Mouse (Mus musculus) embryonic facial prominence, embryonic 13.5 days (tissue): ENCODE measurements at regions not wholly inside any gene's neighbourhood (a gene's known extent, or its start where the extent isn't known, plus 50 kb on each side); places are given as distances from the start of the nearest gene placed in this dataset.

Source experiments
- ATAC-seq: fragments of 200-750 bp; cut with Nextera tagmentation; 2 replicates; pipeline ENCODE4 v1.8.0; 2017; ENCODE audit warnings: low read depth; ENCODE audit not compliant: insufficient number of reproducible peaks, insufficient read depth, low FRiP score, low TSS enrichment
- H3K27ac ChIP-seq: fragments of 300-500 bp; sonication (generic); 2 replicates; pipeline ENCODE4 v1.5.1; 2015; ENCODE audit warnings: moderate library complexity, mild to moderate bottlenecking, inconsistent platforms
- H3K27me3 ChIP-seq: fragments of 300-500 bp; sonication (generic); 2 replicates; pipeline ENCODE4 v1.6.1; 2015; ENCODE audit warnings: mild to moderate bottlenecking, inconsistent platforms
- H3K36me3 ChIP-seq: fragments of 300-500 bp; sonication (generic); 2 replicates; pipeline ENCODE4 v1.6.1; 2015; ENCODE audit warnings: mild to moderate bottlenecking, inconsistent platforms
- H3K4me1 ChIP-seq: fragments of 300-500 bp; sonication (generic); 2 replicates; pipeline ENCODE4 v1.6.1; 2015; ENCODE audit warnings: inconsistent platforms
- H3K4me2 ChIP-seq: fragments of 300-500 bp; sonication (generic); 2 replicates; pipeline ENCODE4 v1.6.1; 2015; ENCODE audit warnings: moderate library complexity, mild to moderate bottlenecking, inconsistent platforms
- H3K4me3 ChIP-seq: fragments of 300-500 bp; sonication (generic); 2 replicates; pipeline ENCODE4 v1.5.1; 2015; ENCODE audit warnings: mild to moderate bottlenecking, inconsistent platforms
- H3K9ac ChIP-seq: fragments of 300-500 bp; sonication (generic); 2 replicates; pipeline ENCODE4 v1.6.1; 2015; ENCODE audit warnings: mild to moderate bottlenecking, inconsistent platforms
- H3K9me3 ChIP-seq: fragments of 300-500 bp; sonication (generic); 2 replicates; pipeline ENCODE4 v1.6.1; 2016; ENCODE audit warnings: inconsistent platforms
- WGBS: fragments of 180-500 bp; shearing (Covaris S2); methylation state at CpG from one replicate; pipeline ENCODE4 v1.1.7; 2015; ENCODE audit warnings: mixed read lengths; 5-methylcytosine and 5-hydroxymethylcytosine counted together

DNA sequence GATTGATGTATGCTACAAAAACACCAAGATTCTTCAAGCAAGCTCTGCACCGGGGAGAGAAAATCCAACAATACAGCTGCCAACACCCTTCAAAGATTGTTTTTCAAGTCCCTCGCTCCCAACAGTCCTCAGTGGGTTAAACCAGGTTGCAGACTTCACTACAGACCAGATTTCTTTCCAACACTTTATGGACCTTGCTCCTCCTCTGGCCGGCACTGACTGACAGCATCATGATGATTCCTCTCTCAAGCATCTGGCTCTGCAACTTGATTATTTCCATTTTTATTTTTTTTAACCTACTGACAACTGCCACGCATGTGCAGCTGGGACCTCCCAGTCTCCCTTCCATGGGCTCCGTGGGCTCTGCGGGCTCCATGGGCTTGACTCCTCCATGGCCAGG is 79.7 kb upstream of the Spdye4c start:
- H3K9me3 ChIP-seq, result no peaks in the 10 kb centered on the region
- no peaks in the 10 kb centered on the region for H3K27me3 ChIP-seq
- H3K9ac ChIP-seq, result no peak overlapping the region
- 57% methylated on average over 6 of the region's 6 CpGs for WGBS
- no peaks in the 10 kb centered on the region for H3K36me3 ChIP-seq
- no peak for ATAC-seq
- no peak overlapping the region for H3K4me3 ChIP-seq
- H3K4me2 ChIP-seq, result no peak overlapping the region
- peaks cover 5% of the 10 kb centered on the region; the same call in 1 of the 2 replicates for H3K4me1 ChIP-seq
- H3K27ac ChIP-seq, result no peak overlapping the region

- H3K27ac ChIP-seq, result no peak overlapping the region
- H3K27me3 ChIP-seq, result no peaks in the 10 kb centered on the region
- no peaks in the 10 kb centered on the region for H3K36me3 ChIP-seq
- no peak for ATAC-seq
- peaks cover 5% of the 10 kb centered on the region; the same call in 1 of the 2 replicates for H3K4me1 ChIP-seq
- no peak overlapping the region for H3K9ac ChIP-seq
- no peak overlapping the region for H3K4me2 ChIP-seq
- no peaks in the 10 kb centered on the region for H3K9me3 ChIP-seq
- H3K4me3 ChIP-seq, result no peak overlapping the region
- 70% methylated on average over 6 of the region's 6 CpGs for WGBS
Observed at GRCm38 (mm10) chr2:128512852-128513251, 78.2 kb upstream of the Spdye4c start.

DNA sequence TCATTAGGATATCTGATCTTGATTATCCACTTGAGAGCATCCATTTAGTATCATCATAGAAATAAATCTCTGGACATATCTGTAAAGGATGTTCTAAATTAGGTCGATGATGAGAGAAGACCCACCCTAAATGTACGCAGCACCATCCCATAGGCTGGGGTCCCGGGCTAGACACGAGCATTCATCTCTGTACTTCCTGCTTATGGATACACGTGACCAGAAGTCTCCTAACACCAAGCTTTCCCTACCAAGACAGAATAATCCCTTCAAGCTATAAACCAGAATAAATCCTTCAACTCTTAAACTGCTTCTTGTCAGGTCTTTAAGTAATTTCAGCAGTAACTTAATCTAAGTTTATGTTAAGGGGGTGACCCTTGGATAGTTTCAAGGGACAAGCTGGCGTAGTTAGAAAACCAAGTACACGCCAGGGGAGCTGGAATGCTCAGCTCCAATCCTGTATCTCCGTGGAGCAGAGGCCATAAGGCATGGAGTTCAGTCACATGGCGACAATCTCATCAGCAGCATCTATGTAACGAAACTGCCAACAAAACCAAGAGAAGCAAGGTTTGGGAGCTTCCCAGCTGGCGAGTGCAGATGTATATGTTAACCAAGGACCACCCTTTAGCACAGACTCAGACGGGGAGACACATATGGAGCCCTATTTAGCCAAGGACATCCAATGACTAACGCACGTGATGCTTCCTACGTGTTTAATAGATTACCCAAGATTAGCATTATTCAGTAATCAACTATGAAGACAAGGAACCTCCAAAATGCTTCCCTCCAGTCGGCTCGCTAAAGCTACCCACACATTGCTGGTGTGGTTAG is 76.3 kb upstream of the Spdye4c start:
- WGBS, result 83% methylated on average over 17 of the region's 17 CpGs
- Histone ChIP-seq H3K9ac (no peak overlapping the region), H3K4me3 (no peak overlapping the region), H3K27ac (no peak overlapping the region), H3K9me3 (no peaks in the 10 kb centered on the region), H3K27me3 (no peaks in the 10 kb centered on the region), H3K4me2 (no peak overlapping the region), H3K36me3 (no peaks in the 10 kb centered on the region), H3K4me1 (peaks cover 5% of the 10 kb centered on the region; the same call in 1 of the 2 replicates)
- no peak for ATAC-seq

- H3K4me2 ChIP-seq, result no peak overlapping the region
- H3K36me3 ChIP-seq, result no peaks in the 10 kb centered on the region
- H3K27ac ChIP-seq, result no peak overlapping the region
- no peaks in the 10 kb centered on the region for H3K9me3 ChIP-seq
- H3K4me1 ChIP-seq, result peaks cover 5% of the 10 kb centered on the region; the same call in 1 of the 2 replicates
- no peak overlapping the region for H3K4me3 ChIP-seq
- H3K9ac ChIP-seq, result no peak overlapping the region
- ATAC-seq, result no peak
- no peaks in the 10 kb centered on the region for H3K27me3 ChIP-seq
- WGBS, result 74% methylated on average over 5 of the region's 5 CpGs
Observed at GRCm38 (mm10) chr2:128515701-128516100, 75.3 kb upstream of the Spdye4c start.

- H3K4me2 ChIP-seq, result no peak overlapping the region
- H3K27me3 ChIP-seq, result no peaks in the 10 kb centered on the region
- ATAC-seq, result no peak
- 82% methylated on average over 9 of the region's 9 CpGs for WGBS
- no peaks in the 10 kb centered on the region for H3K9me3 ChIP-seq
- no peak overlapping the region for H3K27ac ChIP-seq
- no peak overlapping the region for H3K4me3 ChIP-seq
- no peaks in the 10 kb centered on the region for H3K4me1 ChIP-seq
- H3K36me3 ChIP-seq, result no peaks in the 10 kb centered on the region
- no peak overlapping the region for H3K9ac ChIP-seq
Observed at GRCm38 (mm10) chr2:128516694-128517093, 74.3 kb upstream of the Spdye4c start.

- no peak overlapping the region for H3K9ac ChIP-seq
- no peak overlapping the region for H3K4me2 ChIP-seq
- no peaks in the 10 kb centered on the region for H3K9me3 ChIP-seq
- WGBS, result 89% methylated on average over 3 of the region's 3 CpGs
- no peak overlapping the region for H3K4me3 ChIP-seq
- no peak for ATAC-seq
- peaks cover 2% of the 10 kb centered on the region; the same call in 1 of the 2 replicates for H3K4me1 ChIP-seq
- no peaks in the 10 kb centered on the region for H3K27me3 ChIP-seq
- H3K36me3 ChIP-seq, result no peaks in the 10 kb centered on the region
- no peak overlapping the region for H3K27ac ChIP-seq
Observed at GRCm38 (mm10) chr2:128518142-128518541, 72.9 kb upstream of the Spdye4c start.

GRCm38 (mm10) chr2:128521701-128522443 is 69.1 kb upstream of the Spdye4c start:
- Histone ChIP-seq H3K36me3 (no peaks in the 10 kb centered on the region), H3K9ac (no peak overlapping the region), H3K4me1 (peaks cover 12% of the 10 kb centered on the region), H3K27ac (no peak overlapping the region), H3K4me2 (no peak overlapping the region), H3K9me3 (no peaks in the 10 kb centered on the region), H3K27me3 (no peaks in the 10 kb centered on the region), H3K4me3 (no peak overlapping the region)
- 54% methylated on average over 4 of the region's 4 CpGs for WGBS
- no peak for ATAC-seq

GRCm38 (mm10) chr2:128523425-128524108 is 67.4 kb upstream of the Spdye4c start:
- Histone ChIP-seq H3K9me3 (no peaks in the 10 kb centered on the region), H3K9ac (no peak overlapping the region), H3K27me3 (no peaks in the 10 kb centered on the region), H3K27ac (peak overlapping the region; percentile 76), H3K4me3 (no peak overlapping the region), H3K36me3 (no peaks in the 10 kb centered on the region), H3K4me2 (no peak overlapping the region), H3K4me1 (peaks cover 12% of the 10 kb centered on the region)
- WGBS, result 49% methylated on average over 4 of the region's 4 CpGs
- ATAC-seq, result no peak

DNA sequence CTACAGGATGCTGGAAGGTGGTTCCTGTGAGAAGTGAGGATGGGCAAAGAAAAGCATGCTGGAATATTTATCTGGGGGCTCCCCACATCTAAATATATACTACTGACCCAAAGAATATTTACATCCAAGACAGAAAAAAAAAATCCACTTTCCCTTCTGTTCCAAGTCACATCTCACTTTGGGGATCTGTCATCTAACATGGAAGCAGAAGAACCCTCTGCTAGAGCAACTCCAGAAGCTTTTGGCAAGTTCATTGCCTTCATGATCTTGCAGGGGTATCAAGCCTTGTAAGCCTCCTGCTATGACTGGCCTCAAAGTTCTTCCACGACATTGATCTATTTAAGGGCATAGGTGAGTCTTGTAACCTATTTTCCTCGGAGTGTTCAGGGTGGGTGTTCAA is 64.9 kb upstream of the Spdye4c start:
- Histone ChIP-seq H3K4me3 (no peak overlapping the region), H3K9ac (no peak overlapping the region), H3K4me1 (peaks cover 12% of the 10 kb centered on the region), H3K9me3 (no peaks in the 10 kb centered on the region), H3K36me3 (no peaks in the 10 kb centered on the region), H3K27me3 (no peaks in the 10 kb centered on the region), H3K27ac (no peak overlapping the region), H3K4me2 (no peak overlapping the region)
- WGBS, result 80% methylated on average over 2 of the region's 2 CpGs
- ATAC-seq, result no peak

DNA sequence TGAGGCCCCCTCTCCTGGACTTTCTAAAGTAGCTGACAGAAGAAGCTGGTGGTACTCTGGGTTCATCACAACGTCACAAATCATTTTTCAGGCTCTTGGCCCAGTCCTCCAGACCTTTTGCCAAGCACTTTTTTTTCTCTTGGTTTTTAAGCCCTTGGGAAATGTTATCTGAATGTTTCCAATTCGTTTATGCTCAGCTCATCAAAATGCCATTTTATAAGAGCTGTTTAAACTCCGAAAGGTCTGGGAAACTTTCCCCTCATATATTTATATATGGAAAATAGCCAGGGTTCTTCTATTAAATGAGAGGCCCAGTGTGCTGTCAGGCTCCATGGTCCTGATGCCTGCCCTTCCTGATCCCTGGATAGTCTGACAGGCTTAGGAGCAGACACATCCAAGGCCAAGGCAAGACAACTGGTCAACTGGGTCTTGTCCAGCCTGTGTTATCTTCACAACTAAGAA is 64.1 kb upstream of the Spdye4c start:
- no peak overlapping the region for H3K9ac ChIP-seq
- peaks cover 12% of the 10 kb centered on the region for H3K4me1 ChIP-seq
- H3K4me3 ChIP-seq, result no peak overlapping the region
- no peaks in the 10 kb centered on the region for H3K9me3 ChIP-seq
- no peak overlapping the region for H3K4me2 ChIP-seq
- no peaks in the 10 kb centered on the region for H3K36me3 ChIP-seq
- H3K27ac ChIP-seq, result no peak overlapping the region
- 54% methylated on average over 3 of the region's 3 CpGs for WGBS
- ATAC-seq, result no peak
- H3K27me3 ChIP-seq, result no peaks in the 10 kb centered on the region

GRCm38 (mm10) chr2:128536294-128536693 is 54.7 kb upstream of the Spdye4c start:
- no peaks in the 10 kb centered on the region for H3K36me3 ChIP-seq
- no peak overlapping the region for H3K9ac ChIP-seq
- no peak for ATAC-seq
- H3K4me3 ChIP-seq, result no peak overlapping the region
- no peaks in the 10 kb centered on the region for H3K27me3 ChIP-seq
- no peaks in the 10 kb centered on the region for H3K4me1 ChIP-seq
- H3K9me3 ChIP-seq, result peaks cover 5% of the 10 kb centered on the region; the same call in 1 of the 2 replicates
- H3K27ac ChIP-seq, result no peak overlapping the region
- 90% methylated on average over 3 of the region's 3 CpGs for WGBS
- no peak overlapping the region for H3K4me2 ChIP-seq
